Mouse (Mus musculus) stomach, embryonic 16.5 days (tissue): Measurements from ENCODE around the gene Clec2l. TPM values are rescaled to one million over a fixed set of nuclear protein-coding genes. Genes with fewer than 3 reads are reported as not detected.

ENCODE experiments used
- ATAC-seq: fragments of 200-750 bp; cut with Nextera tagmentation; 2 replicates; pipeline ENCODE4 v1.8.0; 2017; ENCODE audit warnings: moderate number of reproducible peaks, moderate TSS enrichment; ENCODE audit not compliant: insufficient read depth, low FRiP score
- H3K27ac ChIP-seq: fragments of 300-500 bp; sonication (generic); 2 replicates; pipeline ENCODE4 v1.5.1; 2014; ENCODE audit warnings: low read length
- H3K27me3 ChIP-seq: fragments of 300-500 bp; sonication (generic); 2 replicates; pipeline ENCODE4 v1.6.1; 2014; ENCODE audit warnings: low read length, control low read depth, mixed read lengths; ENCODE audit not compliant: control insufficient read depth, insufficient read depth
- H3K36me3 ChIP-seq: fragments of 300-500 bp; sonication (generic); 2 replicates; pipeline ENCODE4 v1.6.1; 2014; ENCODE audit warnings: low read length; ENCODE audit not compliant: control insufficient read depth, insufficient read depth
- H3K4me1 ChIP-seq: fragments of 300-500 bp; sonication (generic); 2 replicates; pipeline ENCODE4 v1.6.1; 2014; ENCODE audit warnings: low read length, control low read depth, mixed read lengths; ENCODE audit not compliant: control insufficient read depth, insufficient read depth
- H3K4me2 ChIP-seq: fragments of 300-500 bp; sonication (generic); 2 replicates; pipeline ENCODE4 v1.6.1; 2014; ENCODE audit warnings: low read depth, low read length, mixed read lengths
- H3K4me3 ChIP-seq: fragments of 300-500 bp; sonication (generic); replicated peaks from 2 replicates; pipeline ENCODE4 v1.5.1; 2014; ENCODE audit warnings: mild to moderate bottlenecking, low read length
- H3K9ac ChIP-seq: fragments of 300-500 bp; sonication (generic); 2 replicates; pipeline ENCODE4 v1.6.1; 2014; ENCODE audit warnings: low read length
- H3K9me3 ChIP-seq: fragments of 300-500 bp; sonication (generic); replicated peaks from 2 replicates; pipeline ENCODE4 v1.6.1; 2016; ENCODE audit warnings: low read length, control low read depth; ENCODE audit not compliant: control insufficient read depth
- WGBS: fragments of 180-500 bp; shearing (Covaris S2); extraction: QIAGEN DNeasy Blood & Tissue Kit; methylation state at CpG from one replicate; pipeline ENCODE4 v1.1.7; 2014; 5-methylcytosine and 5-hydroxymethylcytosine counted together
- polyA plus RNA-seq: library from polyadenylated mRNA; unstranded; fragments of >200 nt; fragmentation: Nextera tagmentation; extraction: Ambion mirVana; gene quantifications from 2 replicates; pipeline ENCODE4 v1.2.1, GENCODE M21; 2015

The Clec2l gene
- polyA plus RNA-seq, 1 experiment from 2014 or later = 0.70 TPM

- H3K9ac ChIP-seq = no peak overlapping the region
- WGBS = 86% methylated on average over 8 of the region's 8 CpGs
- H3K27ac ChIP-seq = no peak overlapping the region
- ATAC-seq = no peak
- no peak overlapping the region for H3K4me3 ChIP-seq
- peaks cover 45% of the 10 kb centered on the region for H3K27me3 ChIP-seq
- H3K4me2 ChIP-seq = no peak overlapping the region
- no peaks in the 10 kb centered on the region for H3K9me3 ChIP-seq
- H3K4me1 ChIP-seq = peaks cover 10% of the 10 kb centered on the region; the same call in 1 of the 2 replicates
- no peaks in the 10 kb centered on the region for H3K36me3 ChIP-seq
These were observed 28.4 kb upstream of the Clec2l start for GRCm38 (mm10) chr6:38634461-38634860.

DNA sequence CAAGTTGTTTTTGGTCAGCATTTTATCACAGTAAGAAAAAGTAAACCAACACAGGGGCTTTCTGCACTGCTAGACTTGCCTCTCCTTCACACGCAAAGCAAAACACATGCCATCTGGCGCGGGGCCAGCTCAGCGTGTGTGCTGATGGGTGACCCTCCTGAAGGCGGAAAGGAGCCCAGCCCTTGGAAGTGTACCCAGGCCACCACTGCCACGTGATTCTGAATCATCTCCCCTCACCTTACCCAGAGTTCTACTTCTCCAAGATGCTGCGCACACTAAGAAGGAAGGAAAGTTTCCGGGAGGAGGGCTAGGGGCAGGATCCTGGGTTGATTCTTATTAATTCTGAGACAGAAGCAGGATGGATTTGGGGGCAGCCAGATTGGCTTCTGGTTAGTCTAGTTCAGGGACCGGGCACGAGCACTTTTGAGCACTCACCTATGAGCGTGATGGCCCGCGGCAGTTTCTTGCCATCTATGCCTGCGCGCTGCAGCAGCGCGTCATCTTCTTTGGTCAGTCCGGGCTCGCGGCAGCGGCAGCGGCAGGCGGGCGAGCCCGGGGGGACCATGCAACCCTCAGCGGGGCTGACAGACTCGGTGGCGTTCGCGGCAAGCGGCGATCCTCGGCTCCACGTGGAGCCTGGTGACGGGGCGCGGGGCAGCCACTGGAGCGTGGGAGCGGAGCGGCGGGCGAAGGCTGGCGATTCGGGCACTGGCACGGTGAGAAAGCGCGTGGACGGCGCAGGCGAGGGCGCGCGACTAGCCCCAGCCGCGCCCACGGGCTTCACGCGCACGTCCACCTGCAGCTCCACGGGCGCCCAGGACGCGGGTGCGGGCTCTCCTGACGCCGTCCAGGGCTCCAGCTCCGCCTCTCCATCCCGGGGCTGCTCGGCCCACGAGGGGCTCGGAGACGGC is 26.7 kb upstream of the Clec2l start:
- ATAC-seq = peak; percentile 56; the same call in 1 of the 2 replicates
- no peak overlapping the region for H3K27ac ChIP-seq
- H3K4me3 ChIP-seq = peak overlapping the region; percentile 59
- H3K27me3 ChIP-seq = peaks cover 63% of the 10 kb centered on the region
- no peaks in the 10 kb centered on the region for H3K36me3 ChIP-seq
- H3K4me1 ChIP-seq = peaks cover 10% of the 10 kb centered on the region; the same call in 1 of the 2 replicates
- H3K4me2 ChIP-seq = peak overlapping the region; percentile 98
- WGBS = under 1% methylated on average over 68 of the region's 72 CpGs
- H3K9me3 ChIP-seq = no peaks in the 10 kb centered on the region
- peak overlapping the region; percentile 64 for H3K9ac ChIP-seq

DNA sequence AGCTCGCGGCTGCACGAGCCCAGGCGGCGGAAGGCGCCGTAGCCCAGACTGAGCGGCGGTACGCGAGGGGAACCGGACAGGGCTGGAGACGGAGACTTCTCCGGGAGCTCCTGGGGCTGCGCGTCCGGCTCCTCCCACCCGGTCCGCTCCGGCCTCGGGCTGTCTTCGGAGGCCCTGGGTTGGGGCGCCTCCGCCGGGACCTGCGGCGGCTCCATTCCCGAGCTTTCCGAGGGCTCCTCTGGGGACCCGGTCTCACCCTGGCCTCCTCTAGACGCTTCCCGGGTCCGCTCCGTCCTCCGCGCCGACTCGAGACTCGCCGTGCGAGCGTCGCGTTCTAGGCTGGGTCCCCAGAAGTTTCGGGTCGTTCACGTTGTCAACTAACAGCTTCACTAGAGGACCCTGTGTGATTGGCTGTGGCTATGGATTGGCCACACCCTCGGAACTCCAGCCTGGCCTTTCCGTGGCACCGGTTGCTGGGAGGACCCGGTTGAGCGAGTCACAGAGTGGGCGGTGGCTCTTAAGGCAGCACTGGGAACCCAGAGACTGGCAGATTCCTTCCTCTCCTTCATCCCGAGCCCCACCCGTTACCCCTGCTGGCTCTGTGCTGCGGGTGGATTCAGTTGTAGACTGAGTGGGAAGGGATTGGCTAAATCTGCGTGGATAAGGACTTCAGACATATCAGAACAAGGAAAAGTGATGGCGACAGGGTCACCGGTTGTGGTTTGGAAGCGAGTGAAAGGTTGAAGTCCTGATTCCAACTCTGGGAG is 25.8 kb upstream of the Clec2l start, which contains the start of gene Klrg2:
Gene Klrg2, minus strand, starts transcription at position 391 of the 767 bp plus-strand sequence.
- no peaks in the 10 kb centered on the region for H3K9me3 ChIP-seq
- ATAC-seq = peak; percentile 85
- H3K4me1 ChIP-seq = peaks cover 10% of the 10 kb centered on the region; the same call in 1 of the 2 replicates
- no peak within 1 kb of the TSS for H3K27ac ChIP-seq
- H3K9ac ChIP-seq = peak within 1 kb of the TSS; percentile 64
- H3K4me3 ChIP-seq = peak within 1 kb of the TSS; percentile 59
- WGBS = 2% methylated on average over 60 of the region's 60 CpGs
- no peaks in the 10 kb centered on the region for H3K36me3 ChIP-seq
- peak within 1 kb of the TSS; percentile 98 for H3K4me2 ChIP-seq
- peaks cover 69% of the 10 kb centered on the region for H3K27me3 ChIP-seq

- peaks cover 53% of the 10 kb centered on the region for H3K27me3 ChIP-seq
- no peaks in the 10 kb centered on the region for H3K9me3 ChIP-seq
- no peak overlapping the region for H3K27ac ChIP-seq
- peaks cover 8% of the 10 kb centered on the region; the same call in 1 of the 2 replicates for H3K4me1 ChIP-seq
- H3K4me2 ChIP-seq = no peak overlapping the region
- WGBS = 59% methylated on average over 11 of the region's 11 CpGs
- no peak for ATAC-seq
- no peak overlapping the region for H3K4me3 ChIP-seq
- H3K9ac ChIP-seq = no peak overlapping the region
- H3K36me3 ChIP-seq = no peaks in the 10 kb centered on the region
These were observed 22.5 kb upstream of the Clec2l start for GRCm38 (mm10) chr6:38640401-38640800.

DNA sequence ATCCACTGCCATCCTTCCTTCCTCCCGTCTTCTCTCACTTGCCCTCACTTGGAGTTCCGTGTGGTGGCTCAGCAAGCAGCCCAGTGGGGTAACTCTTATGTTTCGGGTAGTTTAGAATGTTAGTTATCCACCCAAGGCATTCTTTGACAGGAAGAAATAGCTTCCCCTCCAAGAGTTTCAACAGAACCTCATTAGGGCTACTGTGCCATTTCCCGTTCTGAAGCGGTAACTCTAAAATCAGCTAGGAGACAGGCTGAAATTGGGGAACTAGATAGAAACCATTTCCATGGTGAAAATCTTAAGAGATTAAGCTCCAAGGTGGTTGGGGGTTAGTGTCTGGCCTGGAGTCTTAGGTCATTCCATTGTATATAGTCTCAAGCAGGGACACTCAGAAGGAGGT is 21.6 kb upstream of the Clec2l start:
- H3K27me3 ChIP-seq = peaks cover 45% of the 10 kb centered on the region
- H3K4me1 ChIP-seq = peaks cover 6% of the 10 kb centered on the region; the same call in 1 of the 2 replicates
- no peak overlapping the region for H3K27ac ChIP-seq
- WGBS = 74% methylated on average over 5 of the region's 5 CpGs
- no peak overlapping the region for H3K4me2 ChIP-seq
- ATAC-seq = no peak
- H3K9ac ChIP-seq = no peak overlapping the region
- H3K4me3 ChIP-seq = no peak overlapping the region
- H3K9me3 ChIP-seq = no peaks in the 10 kb centered on the region
- H3K36me3 ChIP-seq = no peaks in the 10 kb centered on the region

DNA sequence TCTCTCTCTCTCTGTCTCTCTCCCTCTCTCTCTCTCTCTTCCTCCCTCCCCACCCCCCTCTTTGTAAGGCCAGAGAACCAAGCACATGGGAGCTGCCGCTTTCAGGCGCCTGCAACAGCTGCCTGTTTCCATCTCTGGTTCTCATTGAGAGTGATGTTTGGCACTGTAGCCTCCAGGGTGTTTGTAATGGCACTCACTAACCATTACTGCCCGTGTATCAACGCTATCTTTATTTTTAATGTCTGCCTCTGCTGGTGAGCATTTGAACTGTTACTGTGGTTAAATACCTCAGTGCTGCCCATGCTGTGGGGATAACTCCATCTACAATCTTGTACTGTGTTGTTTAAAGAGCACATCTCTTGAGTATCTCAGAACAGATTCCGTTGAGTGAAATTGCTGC is 21.2 kb upstream of the Clec2l start:
- no peaks in the 10 kb centered on the region for H3K9me3 ChIP-seq
- H3K9ac ChIP-seq = no peak overlapping the region
- peaks cover 6% of the 10 kb centered on the region; the same call in 1 of the 2 replicates for H3K4me1 ChIP-seq
- no peak for ATAC-seq
- no peak overlapping the region for H3K27ac ChIP-seq
- H3K36me3 ChIP-seq = no peaks in the 10 kb centered on the region
- WGBS = 57% methylated on average over 5 of the region's 5 CpGs
- no peak overlapping the region for H3K4me3 ChIP-seq
- peaks cover 45% of the 10 kb centered on the region for H3K27me3 ChIP-seq
- H3K4me2 ChIP-seq = no peak overlapping the region

DNA sequence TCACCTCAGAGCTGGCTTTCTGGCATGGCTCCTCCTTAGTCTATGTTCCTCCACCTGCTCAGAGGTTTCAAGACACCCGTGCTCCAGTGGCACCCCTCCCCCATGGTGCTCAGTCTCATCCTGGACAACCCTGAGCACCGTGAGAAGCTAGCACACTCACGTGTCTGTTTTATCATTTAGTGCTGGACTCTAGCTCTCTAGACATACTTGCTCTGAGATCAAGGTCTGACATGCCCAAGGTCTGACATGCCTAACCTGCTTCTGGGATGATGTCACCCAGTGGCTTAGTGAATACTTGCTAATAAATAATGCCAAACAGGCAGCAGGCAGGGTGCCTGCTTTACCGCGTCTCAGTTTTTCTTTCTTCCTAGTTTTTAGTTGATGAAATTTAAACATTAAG is 20.3 kb upstream of the Clec2l start:
- peaks cover 41% of the 10 kb centered on the region for H3K27me3 ChIP-seq
- no peak overlapping the region for H3K4me3 ChIP-seq
- H3K27ac ChIP-seq = no peak overlapping the region
- H3K9ac ChIP-seq = no peak overlapping the region
- WGBS = 57% methylated on average over 5 of the region's 5 CpGs
- H3K4me1 ChIP-seq = no peaks in the 10 kb centered on the region; the same call in 1 of the 2 replicates
- peak; percentile 40; the same call in 1 of the 2 replicates for ATAC-seq
- no peaks in the 10 kb centered on the region for H3K9me3 ChIP-seq
- H3K4me2 ChIP-seq = no peak overlapping the region
- H3K36me3 ChIP-seq = no peaks in the 10 kb centered on the region

- no peaks in the 10 kb centered on the region for H3K9me3 ChIP-seq
- H3K4me3 ChIP-seq = no peak overlapping the region
- H3K36me3 ChIP-seq = no peaks in the 10 kb centered on the region
- ATAC-seq = no peak
- H3K4me2 ChIP-seq = no peak overlapping the region
- H3K9ac ChIP-seq = no peak overlapping the region
- H3K27me3 ChIP-seq = peaks cover 37% of the 10 kb centered on the region
- 74% methylated on average over 3 of the region's 3 CpGs for WGBS
- H3K27ac ChIP-seq = no peak overlapping the region
- H3K4me1 ChIP-seq = no peaks in the 10 kb centered on the region
These were observed 19.8 kb upstream of the Clec2l start for GRCm38 (mm10) chr6:38643039-38643438.

GRCm38 (mm10) chr6:38649545-38649944 is 13.3 kb upstream of the Clec2l start:
- no peak overlapping the region for H3K4me2 ChIP-seq
- no peaks in the 10 kb centered on the region for H3K27me3 ChIP-seq
- H3K27ac ChIP-seq = no peak overlapping the region
- ATAC-seq = no peak
- 72% methylated on average over 3 of the region's 3 CpGs for WGBS
- no peaks in the 10 kb centered on the region for H3K36me3 ChIP-seq
- no peak overlapping the region for H3K4me3 ChIP-seq
- H3K9ac ChIP-seq = no peak overlapping the region
- H3K4me1 ChIP-seq = no peaks in the 10 kb centered on the region
- H3K9me3 ChIP-seq = no peaks in the 10 kb centered on the region
